Mouse (Mus musculus): ENCODE data around the gene Wscd1.

Wscd1 gene

GRCm38 (mm10) chr11:71749671-71750070 lies at the start of gene Wscd1:
TSS of gene Wscd1 (plus strand) at chr11:71749920.
- Histone ChIP-seq H3K27me3 (ENCODE audit: insufficient read depth, low read length) (peaks cover 58% of the 10 kb centered on the region), H3K4me1 (replicated peaks; ENCODE audit: low read depth, low read length) (peaks cover 15% of the 10 kb centered on the region), H3K4me3 (replicated peaks; ENCODE audit: low read length) (peak within 1 kb of the TSS; percentile 87), H3K9me3 (ENCODE audit: low read length) (peaks cover 8% of the 10 kb centered on the region), H3K36me3 (ENCODE audit: insufficient read depth, low read length) (no peaks in the 10 kb centered on the region)
- TF ChIP-seq NANOG (IDR thresholded peaks at IDR 0.05; ENCODE audit: borderline replicate concordance, low read length) (no peak), POU5F1 (IDR thresholded peaks at IDR 0.05; ENCODE audit: borderline replicate concordance, low read length) (no peak), CTCF (conservative IDR thresholded peaks at IDR 0.05; ENCODE audit: low read length) (no peak)

- no peak for TF ChIP-seq NANOG (IDR thresholded peaks at IDR 0.05; ENCODE audit: borderline replicate concordance, low read length)
- Histone ChIP-seq H3K36me3 (ENCODE audit: insufficient read depth, low read length) (no peaks in the 10 kb centered on the region), H3K4me1 (replicated peaks; ENCODE audit: low read depth, low read length) (no peaks in the 10 kb centered on the region), H3K9me3 (ENCODE audit: low read length) (no peaks in the 10 kb centered on the region), H3K4me3 (replicated peaks; ENCODE audit: low read length) (no peak overlapping the region), H3K27me3 (ENCODE audit: insufficient read depth, low read length) (0 out of 2 replicates have a peak, but pooled peaks cover 17% of the 10 kb centered on the region)
Measured at GRCm38 (mm10) chr11:71728066-71728465, 21.7 kb upstream of the Wscd1 start.

- H3K4me3 ChIP-seq (replicated peaks; ENCODE audit: low read length) = no peak overlapping the region
- no peak for TF ChIP-seq NANOG (IDR thresholded peaks at IDR 0.05; ENCODE audit: borderline replicate concordance, low read length)
- no peak for TF ChIP-seq CTCF (conservative IDR thresholded peaks at IDR 0.05; ENCODE audit: low read length)
- TF ChIP-seq POU5F1 (IDR thresholded peaks at IDR 0.05; ENCODE audit: borderline replicate concordance, low read length) = no peak
- H3K36me3 ChIP-seq (ENCODE audit: insufficient read depth, low read length) = no peaks in the 10 kb centered on the region
- no peaks in the 10 kb centered on the region for H3K9me3 ChIP-seq (ENCODE audit: low read length)
- peaks cover 11% of the 10 kb centered on the region for H3K4me1 ChIP-seq (replicated peaks; ENCODE audit: low read depth, low read length)
- H3K27me3 ChIP-seq (ENCODE audit: insufficient read depth, low read length) = 0 out of 2 replicates have a peak, but pooled peaks cover 15% of the 10 kb centered on the region
Measured at GRCm38 (mm10) chr11:71729287-71729686, 20.4 kb upstream of the Wscd1 start.

- H3K9me3 ChIP-seq (ENCODE audit: low read length) = no peaks in the 10 kb centered on the region
- H3K27me3 ChIP-seq (ENCODE audit: insufficient read depth, low read length) = 0 out of 2 replicates have a peak, but pooled peaks cover 11% of the 10 kb centered on the region
- H3K4me3 ChIP-seq (replicated peaks; ENCODE audit: low read length) = no peak overlapping the region
- TF ChIP-seq POU5F1 (IDR thresholded peaks at IDR 0.05; ENCODE audit: borderline replicate concordance, low read length) = no peak
- no peak for TF ChIP-seq CTCF (conservative IDR thresholded peaks at IDR 0.05; ENCODE audit: low read length)
- TF ChIP-seq NANOG (IDR thresholded peaks at IDR 0.05; ENCODE audit: borderline replicate concordance, low read length) = no peak
- H3K4me1 ChIP-seq (replicated peaks; ENCODE audit: low read depth, low read length) = peaks cover 19% of the 10 kb centered on the region
- H3K36me3 ChIP-seq (ENCODE audit: insufficient read depth, low read length) = no peaks in the 10 kb centered on the region
Measured at GRCm38 (mm10) chr11:71733771-71734170, 15.9 kb upstream of the Wscd1 start.

- Histone ChIP-seq H3K4me3 (replicated peaks; ENCODE audit: low read length) (no peak overlapping the region), H3K4me1 (replicated peaks; ENCODE audit: low read depth, low read length) (peaks cover 31% of the 10 kb centered on the region), H3K27me3 (ENCODE audit: insufficient read depth, low read length) (peaks cover 6% of the 10 kb centered on the region; the same call in 1 of the 2 replicates), H3K36me3 (ENCODE audit: insufficient read depth, low read length) (no peaks in the 10 kb centered on the region), H3K9me3 (ENCODE audit: low read length) (no peaks in the 10 kb centered on the region)
- TF ChIP-seq POU5F1 (IDR thresholded peaks at IDR 0.05; ENCODE audit: borderline replicate concordance, low read length) (no peak), CTCF (conservative IDR thresholded peaks at IDR 0.05; ENCODE audit: low read length) (peak; percentile 54), NANOG (IDR thresholded peaks at IDR 0.05; ENCODE audit: borderline replicate concordance, low read length) (no peak)
Measured at GRCm38 (mm10) chr11:71737106-71737505, 12.6 kb upstream of the Wscd1 start.

- H3K4me1 ChIP-seq (replicated peaks; ENCODE audit: low read depth, low read length) = peaks cover 26% of the 10 kb centered on the region
- TF ChIP-seq POU5F1 (IDR thresholded peaks at IDR 0.05; ENCODE audit: borderline replicate concordance, low read length) = no peak
- TF ChIP-seq NANOG (IDR thresholded peaks at IDR 0.05; ENCODE audit: borderline replicate concordance, low read length) = no peak
- TF ChIP-seq CTCF (conservative IDR thresholded peaks at IDR 0.05; ENCODE audit: low read length) = no peak
- no peaks in the 10 kb centered on the region for H3K36me3 ChIP-seq (ENCODE audit: insufficient read depth, low read length)
- no peaks in the 10 kb centered on the region for H3K9me3 ChIP-seq (ENCODE audit: low read length)
- peaks cover 19% of the 10 kb centered on the region for H3K27me3 ChIP-seq (ENCODE audit: insufficient read depth, low read length)
- H3K4me3 ChIP-seq (replicated peaks; ENCODE audit: low read length) = no peak overlapping the region
Measured at GRCm38 (mm10) chr11:71738501-71739045, 11.1 kb upstream of the Wscd1 start.

GRCm38 (mm10) chr11:71745875-71746274 lies 3.8 kb upstream of the Wscd1 start:
- Histone ChIP-seq H3K4me1 (replicated peaks; ENCODE audit: low read depth, low read length) (peaks cover 9% of the 10 kb centered on the region; the same call in 1 of the 2 replicates), H3K4me3 (replicated peaks; ENCODE audit: low read length) (no peak overlapping the region), H3K9me3 (ENCODE audit: low read length) (peaks cover 8% of the 10 kb centered on the region), H3K27me3 (ENCODE audit: insufficient read depth, low read length) (peaks cover 55% of the 10 kb centered on the region), H3K36me3 (ENCODE audit: insufficient read depth, low read length) (no peaks in the 10 kb centered on the region)
- TF ChIP-seq POU5F1 (IDR thresholded peaks at IDR 0.05; ENCODE audit: borderline replicate concordance, low read length) = no peak
- TF ChIP-seq CTCF (conservative IDR thresholded peaks at IDR 0.05; ENCODE audit: low read length) = no peak
- TF ChIP-seq NANOG (IDR thresholded peaks at IDR 0.05; ENCODE audit: borderline replicate concordance, low read length) = no peak

- peaks cover 8% of the 10 kb centered on the region for H3K9me3 ChIP-seq (ENCODE audit: low read length)
- no peak overlapping the region for H3K4me3 ChIP-seq (replicated peaks; ENCODE audit: low read length)
- H3K4me1 ChIP-seq (replicated peaks; ENCODE audit: low read depth, low read length) = peaks cover 15% of the 10 kb centered on the region
- no peaks in the 10 kb centered on the region for H3K36me3 ChIP-seq (ENCODE audit: insufficient read depth, low read length)
- H3K27me3 ChIP-seq (ENCODE audit: insufficient read depth, low read length) = peaks cover 64% of the 10 kb centered on the region
- TF ChIP-seq CTCF (conservative IDR thresholded peaks at IDR 0.05; ENCODE audit: low read length) (no peak), NANOG (IDR thresholded peaks at IDR 0.05; ENCODE audit: borderline replicate concordance, low read length) (no peak), POU5F1 (IDR thresholded peaks at IDR 0.05; ENCODE audit: borderline replicate concordance, low read length) (no peak)
Measured at GRCm38 (mm10) chr11:71747719-71748118, 2.0 kb upstream of the Wscd1 start.

Data from E14TG2a.4 (cell line).